Mouse (Mus musculus): Measurements from ENCODE around the gene Lrrc73. TPM values are rescaled to one million over a fixed set of nuclear protein-coding genes. Genes with fewer than 3 reads are reported as not detected.

Gene Lrrc73
- total RNA-seq (2021) = 10 to 100 TPM; 91.0 to 98.8 TPM
- long read RNA-seq, experiment 1, transcript Lrrc73-204 (6 exons, 2,010 nt) = major isoform, 15 of 26 reads
- long read RNA-seq, experiment 1, partial matches to known transcripts = 5 of 26 reads
- long read RNA-seq, experiment 1, other reads (novel, unspliced or antisense) = 1 of 26 reads
- long read RNA-seq, experiment 2, transcript Lrrc73-204 (6 exons, 2,010 nt) = major isoform, 12 of 20 reads
- long read RNA-seq, experiment 2, transcript Lrrc73-203 (5 exons, 1,116 nt) = minor isoform, 7 of 20 reads
- long read RNA-seq, experiment 2, partial matches to known transcripts = 0 of 20 reads
- long read RNA-seq, experiment 2, other reads (novel, unspliced or antisense) = 1 of 20 reads

DNA sequence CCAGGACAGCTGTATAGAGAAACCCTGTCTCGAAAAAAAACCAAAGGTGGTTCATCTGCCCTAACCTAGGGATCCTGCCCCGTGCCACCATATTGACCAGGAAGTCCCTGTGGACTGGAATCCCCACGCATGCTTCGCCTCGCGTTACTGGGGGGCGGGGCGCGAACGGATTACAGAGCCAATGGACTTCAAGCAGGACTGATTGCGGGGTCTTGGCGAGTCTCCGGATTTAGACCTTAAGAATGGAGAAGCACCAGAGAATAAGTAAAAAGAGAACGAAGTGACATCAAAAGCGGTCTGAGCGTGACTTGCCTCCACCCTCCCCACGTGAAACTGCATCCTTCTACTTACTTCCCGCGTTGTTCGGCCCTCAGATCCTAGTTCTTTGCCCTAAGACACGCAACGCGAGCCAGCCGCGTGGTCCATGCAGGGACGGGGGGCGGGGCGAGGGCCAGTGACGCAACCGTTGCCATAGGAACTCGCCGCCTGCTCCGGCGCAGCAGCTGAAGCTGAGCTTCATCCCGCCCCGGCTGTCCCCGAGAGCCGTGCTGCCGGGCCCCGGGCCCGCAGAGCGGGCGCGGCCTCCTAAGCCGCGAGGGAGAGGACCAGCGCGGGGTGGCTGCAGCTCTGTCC lies at the start of gene Lrrc73:
Lrrc73 (plus strand) TSS at position 80 of the 633 bp plus-strand sequence.
- intact Hi-C loops (cut with DNase I) = no loop called here
- peak; percentile 94 to 96 for DNase-seq (ENCODE audit: low spot score in 2 of 2)

- intact Hi-C loops (cut with DNase I) = no loop called here
- DNase-seq (ENCODE audit: low spot score in 2 of 2) = no peak
Measured at GRCm38 (mm10) chr17:46206676-46207075, 46.7 kb upstream of the Lrrc73 start.

DNA sequence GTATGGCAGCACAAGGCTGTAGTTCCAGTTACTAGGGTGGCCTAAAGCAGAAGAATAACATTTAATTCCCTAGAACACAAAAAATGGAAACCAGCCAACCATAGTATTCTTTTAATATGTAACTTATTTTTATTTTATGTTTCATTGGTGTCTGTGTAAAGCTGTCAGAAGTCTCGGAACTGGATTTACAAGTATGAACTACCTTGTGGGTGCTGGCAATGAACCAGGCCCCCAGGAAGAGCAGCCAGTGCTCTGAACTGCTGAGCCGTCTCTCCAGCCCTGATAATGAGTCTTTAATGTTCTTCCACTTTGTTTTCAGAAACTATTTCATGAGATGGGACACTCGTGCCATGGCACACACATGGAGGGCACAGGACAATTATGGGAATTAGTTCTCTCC lies 42.8 kb upstream of the Lrrc73 start:
- DNase-seq (ENCODE audit: low spot score in 2 of 2) = no peak
- intact Hi-C loops (cut with DNase I) = no loop called here

DNA sequence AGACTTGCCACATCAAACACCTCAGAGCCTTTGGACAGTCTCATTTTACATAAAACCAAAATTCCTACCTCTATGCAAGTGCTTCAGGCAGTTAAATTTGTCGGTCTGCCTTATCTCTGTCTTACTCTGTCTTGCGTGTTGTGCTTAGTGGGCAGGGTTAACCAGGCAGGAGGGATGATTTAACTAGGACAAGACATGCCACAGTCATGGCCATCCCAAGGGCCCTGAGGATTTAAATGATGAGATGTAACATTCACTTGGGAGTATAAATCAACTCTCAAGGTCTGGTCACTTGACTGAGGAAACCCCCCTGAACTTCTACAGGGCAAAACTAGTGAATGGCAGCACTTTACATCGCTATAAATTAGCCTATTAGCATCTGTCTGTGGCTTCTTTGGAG lies 31.7 kb upstream of the Lrrc73 start:
- intact Hi-C loops (cut with DNase I) = no loop called here
- no peak for DNase-seq (ENCODE audit: low spot score in 2 of 2)

DNA sequence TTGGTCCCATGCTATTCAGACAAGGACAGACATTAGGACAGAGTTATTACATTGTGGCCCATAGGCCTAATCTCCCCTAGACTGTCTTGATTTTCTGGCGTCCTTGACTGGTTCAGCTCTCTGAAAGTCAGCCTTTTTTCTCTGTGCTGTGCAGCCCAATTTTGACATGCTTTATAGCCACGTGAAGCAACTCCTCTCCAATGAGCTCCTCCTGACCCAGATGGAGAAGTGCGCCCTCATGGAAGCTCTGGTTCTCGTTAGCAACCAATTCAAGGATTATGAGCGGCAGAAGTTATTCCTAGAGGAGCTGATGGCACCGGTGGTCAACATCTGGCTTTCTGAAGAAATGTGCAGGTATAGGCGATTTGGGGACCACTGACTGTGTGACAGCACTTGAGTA lies 25.8 kb upstream of the Lrrc73 start:
- no peak for DNase-seq (ENCODE audit: low spot score in 2 of 2)
- intact Hi-C loops (cut with DNase I) = no loop called here

DNA sequence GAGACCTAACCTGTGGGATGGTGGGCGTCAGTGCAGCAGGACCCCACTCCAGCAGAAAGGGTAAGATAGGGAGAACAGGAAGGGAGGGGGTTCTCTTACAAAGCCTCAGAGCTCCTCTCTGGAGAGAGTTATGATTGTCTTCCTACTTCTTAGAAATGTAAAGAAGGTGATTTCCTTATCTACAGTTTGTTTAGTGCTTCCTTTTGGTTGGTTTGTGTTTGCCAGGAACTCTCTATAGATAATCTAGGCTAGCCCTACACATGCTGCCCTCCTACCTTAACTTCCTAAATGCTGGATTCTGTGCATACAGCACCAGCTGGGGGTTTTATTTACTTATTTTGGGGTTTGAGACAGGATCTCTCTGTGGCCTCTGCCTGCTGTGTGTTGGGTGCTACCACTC lies 17.3 kb upstream of the Lrrc73 start:
- intact Hi-C loops (cut with DNase I) = no loop called here
- DNase-seq (ENCODE audit: low spot score in 2 of 2) = no peak

DNA sequence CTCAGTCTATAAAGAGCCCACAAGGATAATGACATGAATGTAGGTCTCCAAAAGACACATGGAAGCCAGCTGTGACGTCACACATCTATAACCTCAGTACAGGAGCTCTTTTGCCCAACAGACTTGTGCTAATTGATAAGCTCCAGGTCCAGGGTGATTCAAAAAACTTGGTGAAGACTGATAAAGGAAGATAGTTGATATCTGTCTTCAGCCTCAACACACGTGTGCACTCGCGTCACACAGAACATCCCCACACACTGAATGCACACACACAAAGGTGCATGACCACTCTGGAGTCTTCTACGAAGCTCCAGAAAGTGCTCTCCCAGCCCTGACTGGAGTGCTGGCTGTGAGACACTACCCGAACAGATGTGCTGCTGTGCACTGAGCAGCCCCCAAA lies 16.3 kb upstream of the Lrrc73 start:
- intact Hi-C loops (cut with DNase I) = no loop called here
- no peak for DNase-seq (ENCODE audit: low spot score in 2 of 2)

GRCm38 (mm10) chr17:46237480-46237879 lies 15.9 kb upstream of the Lrrc73 start:
- no peak for DNase-seq (ENCODE audit: low spot score in 2 of 2)
- intact Hi-C loops (cut with DNase I) = no loop called here

GRCm38 (mm10) chr17:46239516-46240114 lies 13.7 kb upstream of the Lrrc73 start:
- intact Hi-C loops (cut with DNase I) = no loop called here
- no peak for DNase-seq (ENCODE audit: low spot score in 2 of 2)

DNA sequence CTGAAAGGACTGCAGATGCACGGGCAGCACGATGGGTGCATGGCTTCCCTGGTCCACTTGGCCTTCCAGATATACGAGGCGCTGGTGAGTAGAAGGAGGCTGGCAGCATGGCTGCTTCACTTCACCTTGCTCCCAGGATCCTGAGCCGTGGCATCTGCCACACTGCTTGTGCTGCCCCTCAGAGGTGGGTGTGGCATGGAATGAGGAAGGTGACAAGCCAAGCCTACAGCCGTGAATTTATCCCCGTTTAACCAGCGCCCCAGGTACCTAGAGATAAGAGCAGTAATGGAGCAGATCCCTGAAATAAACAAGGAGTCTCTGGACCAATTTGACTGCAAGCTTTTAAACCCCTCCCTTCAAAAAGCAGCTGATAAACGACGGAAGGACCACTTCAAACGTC lies 11.9 kb upstream of the Lrrc73 start:
- intact Hi-C loops (cut with DNase I) = no loop called here
- no peak for DNase-seq (ENCODE audit: low spot score in 2 of 2)

DNA sequence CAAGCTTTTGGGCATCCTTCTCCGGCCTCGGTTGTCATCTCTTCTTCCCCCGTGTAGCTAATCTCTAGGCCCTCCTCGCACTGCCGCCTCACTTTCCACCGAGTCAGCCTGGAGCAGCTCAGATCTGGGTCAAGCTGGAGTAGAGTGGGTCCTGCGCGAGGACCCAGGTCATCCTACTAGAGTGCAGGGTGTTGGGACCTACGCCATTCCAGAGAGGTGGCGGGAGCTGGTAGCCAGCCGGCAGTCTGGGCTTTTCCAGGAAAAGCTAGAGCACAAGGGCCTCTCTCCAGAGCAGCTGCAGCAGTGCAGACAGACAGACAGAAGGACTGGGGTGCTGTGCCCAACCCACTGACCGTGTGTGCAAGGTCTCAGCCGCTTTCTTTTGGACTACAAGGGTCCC lies 11.1 kb upstream of the Lrrc73 start:
- DNase-seq (ENCODE audit: low spot score in 2 of 2) = no peak
- intact Hi-C loops (cut with DNase I) = no loop called here

DNA sequence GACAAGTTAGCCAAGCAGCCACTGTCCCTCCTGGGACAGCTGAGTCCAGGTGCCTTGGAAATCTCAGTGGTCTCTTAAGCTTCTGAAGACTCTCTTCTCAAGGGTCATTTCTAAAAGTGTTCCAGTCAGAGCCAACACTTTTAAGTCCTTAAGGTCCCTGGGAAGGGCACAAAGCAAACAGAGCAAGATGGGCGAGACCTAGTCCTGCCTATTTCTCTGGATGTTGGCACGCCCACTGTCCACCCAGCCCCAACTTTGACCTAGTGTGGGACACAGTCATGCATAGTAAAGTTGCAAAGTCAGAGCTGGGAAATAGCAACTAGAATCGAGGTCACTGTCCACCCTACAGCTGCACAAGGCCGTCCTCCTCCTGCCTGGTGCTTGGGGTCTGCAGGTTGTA lies 10.3 kb upstream of the Lrrc73 start:
- DNase-seq (ENCODE audit: low spot score in 2 of 2) = no peak
- intact Hi-C loops (cut with DNase I) = no loop called here

GRCm38 (mm10) chr17:46243624-46244023 lies 9.7 kb upstream of the Lrrc73 start:
- no peak for DNase-seq (ENCODE audit: low spot score in 2 of 2)
- intact Hi-C loops (cut with DNase I) = no loop called here

DNA sequence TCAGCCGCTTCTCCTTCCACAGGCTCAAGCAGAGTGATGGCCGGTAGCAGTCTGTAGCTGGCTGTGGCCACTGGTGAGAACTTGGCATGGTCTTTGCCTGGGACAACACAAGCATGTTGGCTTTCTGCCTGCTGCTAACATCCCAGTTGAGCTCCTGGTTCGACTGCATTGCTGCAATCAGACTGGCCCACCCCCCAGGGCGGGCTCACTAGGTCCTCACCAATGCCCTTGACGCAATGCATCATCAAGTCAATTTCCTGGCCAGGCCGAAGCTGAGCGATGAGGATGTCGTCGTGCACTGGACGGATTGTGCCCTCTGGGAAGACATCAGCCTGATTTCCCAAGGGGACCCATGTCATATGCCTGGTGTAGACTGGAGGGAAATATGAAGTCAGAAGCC lies 8.8 kb upstream of the Lrrc73 start:
- intact Hi-C loops (cut with DNase I) = no loop called here
- no peak for DNase-seq (ENCODE audit: low spot score in 2 of 2)

GRCm38 (mm10) chr17:46247512-46248188 lies 5.7 kb upstream of the Lrrc73 start, which contains the start of the genes Polr1c and Yipf3:
Gene Polr1c, minus strand, starts transcription at chr17:46248054.
Gene Yipf3, plus strand, starts transcription at chr17:46248080.
- intact Hi-C loops (cut with DNase I) = no loop called here
- DNase-seq (ENCODE audit: low spot score in 2 of 2) = peak; percentile 95 to 96

DNA sequence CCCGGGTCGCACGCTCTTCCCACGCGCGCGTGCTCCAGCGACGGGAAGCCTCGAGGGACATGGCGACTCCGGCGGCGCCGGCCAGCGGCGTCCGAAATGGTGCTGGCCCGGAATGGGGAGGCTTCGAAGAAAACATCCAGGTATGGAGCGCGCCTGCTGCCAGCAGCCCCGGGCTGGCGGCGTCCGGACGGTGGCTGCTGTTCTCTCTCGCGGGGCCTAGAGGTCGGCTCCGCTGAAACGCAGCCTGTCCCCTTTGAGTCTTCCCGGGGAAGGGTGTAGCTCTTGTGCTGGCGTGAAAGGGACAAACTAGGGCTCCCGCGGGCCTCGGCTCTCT lies 5.2 kb upstream of the Lrrc73 start:
- intact Hi-C loops (cut with DNase I) = no loop called here
- DNase-seq (ENCODE audit: low spot score in 2 of 2) = no peak

DNA sequence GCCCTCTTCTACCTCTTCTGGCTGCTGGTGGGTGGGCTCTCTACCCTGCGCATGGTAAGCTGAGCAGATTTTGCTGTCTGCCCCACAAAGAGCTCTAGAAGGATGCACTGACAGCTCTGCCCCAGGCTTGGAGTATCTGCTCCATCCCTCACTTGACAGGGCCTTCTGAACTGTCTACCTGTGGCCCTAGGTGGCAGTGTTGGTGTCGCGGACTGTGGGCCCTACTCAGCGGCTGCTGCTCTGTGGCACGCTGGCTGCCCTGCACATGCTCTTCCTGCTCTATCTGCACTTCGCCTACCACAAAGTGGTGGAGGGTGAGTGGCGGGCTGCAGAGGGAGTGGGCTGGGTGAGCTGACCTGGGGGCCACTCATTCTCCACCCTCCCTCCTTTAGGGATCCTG lies 2.2 kb upstream of the Lrrc73 start:
- intact Hi-C loops (cut with DNase I) = no loop called here

DNA sequence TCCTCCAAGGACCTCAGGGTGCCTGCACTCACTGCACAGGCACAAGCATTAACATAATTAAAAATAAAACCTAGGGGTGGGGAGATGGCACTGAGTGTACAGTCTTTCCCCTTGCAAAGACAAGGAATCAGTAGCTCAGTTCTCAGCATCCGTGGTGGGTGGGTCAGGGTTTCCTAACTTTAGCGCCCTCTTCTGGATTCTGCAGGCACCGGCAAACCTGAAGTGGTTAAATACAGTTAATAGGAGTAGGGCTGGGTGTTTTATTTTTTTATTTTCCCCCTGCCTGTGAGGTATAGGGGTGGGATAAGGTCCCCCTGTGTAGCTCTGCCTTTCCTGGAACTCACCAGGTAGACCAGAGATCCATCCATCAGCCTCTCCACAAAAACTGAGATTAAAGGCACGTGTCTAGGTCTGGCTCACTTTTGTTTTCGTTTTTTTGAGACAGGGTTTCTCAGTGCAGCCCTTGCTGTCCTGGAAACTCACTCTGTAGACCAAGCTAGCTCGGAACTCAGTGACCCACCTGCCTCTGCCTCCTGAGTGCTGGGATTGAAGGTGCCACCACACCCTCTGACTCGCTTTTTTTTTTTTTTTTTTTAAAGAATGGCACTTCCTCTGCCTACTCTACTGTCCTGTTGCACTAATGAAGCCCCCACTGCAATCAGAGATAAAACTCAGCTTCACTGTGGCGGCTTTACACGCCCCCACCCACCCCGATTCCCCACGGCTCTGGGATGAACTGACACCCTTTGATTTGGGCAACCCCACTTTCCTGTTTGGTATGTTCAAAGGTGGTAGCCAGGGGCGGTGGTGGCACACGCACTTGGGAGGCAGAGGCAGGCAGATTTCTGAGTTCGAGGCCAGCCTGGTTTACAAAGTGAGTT lies 520 bp upstream of the Lrrc73 start:
- intact Hi-C loops (cut with DNase I) = no loop called here
- peak; percentile 58 to 85 for DNase-seq (ENCODE audit: low spot score in 2 of 2)

More for the DNA sequence above, 2.2 kb upstream of the Lrrc73 start:
- DNase-seq (ENCODE audit: low spot score in 2 of 2) = no peak

DNA sequence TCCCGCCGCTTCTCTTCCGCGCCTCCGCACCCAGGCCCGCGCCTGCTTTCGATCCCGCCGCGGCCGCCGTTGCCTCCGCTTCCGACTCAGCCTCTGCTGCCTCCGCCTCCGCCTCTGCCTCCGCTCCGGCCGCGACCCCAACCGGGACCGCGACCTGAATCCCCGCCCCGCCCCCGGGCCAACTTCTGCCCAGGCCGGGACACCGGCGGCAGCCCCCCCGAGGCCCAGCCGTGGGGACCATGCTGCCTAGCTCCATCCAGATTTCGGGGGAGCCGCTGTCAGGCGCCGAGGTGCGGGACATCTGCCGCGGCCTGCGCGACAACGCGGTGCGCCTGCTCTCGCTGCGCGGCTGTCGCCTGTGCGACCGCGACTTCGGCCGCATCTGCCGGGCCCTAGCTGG lies 775 bp downstream of the Lrrc73 start:
- intact Hi-C loops (cut with DNase I) = no loop called here
- peak in 1 of 2 experiments; percentile 46 for DNase-seq (ENCODE audit: low spot score in 2 of 2)

Measured in left cerebral cortex, postnatal 14 days (tissue).